7 mouse cellular contexts compared by ENCODE assay signal in the genomic region with DNA sequence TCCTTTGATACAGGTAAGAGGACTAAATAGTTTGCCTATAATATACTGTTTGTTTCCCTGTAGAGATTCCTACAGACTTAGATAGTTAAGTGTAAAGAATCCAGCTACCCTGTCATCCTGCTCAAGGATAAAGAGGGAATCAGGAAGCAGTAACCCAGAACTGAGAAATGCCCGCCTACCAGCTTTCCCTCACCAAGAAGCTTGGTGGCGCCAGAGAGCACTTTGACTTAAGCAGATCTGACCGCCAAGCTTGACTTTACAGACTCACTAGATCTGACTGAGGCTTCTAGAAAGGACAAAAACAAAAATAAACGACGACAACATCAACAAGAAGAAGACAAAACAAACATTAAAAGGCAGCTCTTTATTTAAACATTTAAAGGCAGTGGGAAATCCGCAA. TPM values are rescaled to one million over a fixed set of nuclear protein-coding genes. Genes with fewer than 3 reads are reported as not detected.
DNase-seq lines count a peak whose midpoint lies in the region; ATAC-seq and TF ChIP-seq lines count a peak whose summit lies in the region.

No protein-coding gene starts in this region.

- DNase-seq in adipocyte (ENCODE audit: low spot score), result peak; percentile 85
- DNase-seq in c-Kit-positive CD71-positive TER-119-positive erythroid progenitor cells, embryonic 14.5 days (ENCODE audit: low spot score), result peak; percentile 4
- DNase-seq in frontal cortex, postnatal 10 days (ENCODE audit: low spot score in 2 of 2), result peak; percentile 28 to 52
- peak; percentile 38 to 39 for DNase-seq in layer of hippocampus, postnatal 36 days

- TF ChIP-seq CTCF in testis, adult 2 months (IDR thresholded peaks at IDR 0.05; ENCODE audit: control insufficient read depth, insufficient read depth, insufficient replicate concordance, low read depth, low read length), result peak; percentile 30; the same call in 1 of the 2 replicates

- no peak overlapping the region for H3K4me3 ChIP-seq in hindbrain, embryonic 16.5 days (ENCODE audit: low read length)
- H3K4me3 ChIP-seq in testis, adult 2 months (ENCODE audit: control insufficient read depth, low read depth, low read length), result no peak overlapping the region

- no peaks in the 10 kb centered on the region for H3K27me3 ChIP-seq in hindbrain, embryonic 16.5 days (replicated peaks; ENCODE audit: control insufficient read depth, insufficient read depth, low read length)
- no peaks in the 10 kb centered on the region for H3K27me3 ChIP-seq in testis, adult 2 months (ENCODE audit: control insufficient read depth, insufficient read depth, low read length)

- 7% methylated on average over 6 of the region's 6 CpGs for whole genome bisulfite sequencing in hindbrain, embryonic 16.5 days

- no peak for TF ChIP-seq POLR2A in testis, adult 2 months (IDR thresholded peaks at IDR 0.05; ENCODE audit: control insufficient read depth, low read depth, low read length)

- peak; percentile 62; the same call in 1 of the 2 replicates for ATAC-seq in hindbrain, embryonic 16.5 days
- ATAC-seq in megakaryocyte progenitor cell, adult 5-6 weeks (replicated peaks; ENCODE audit: poor library complexity), result peak; percentile 76

- no peak overlapping the region for H3K4me2 ChIP-seq in hindbrain, embryonic 16.5 days (ENCODE audit: low read length)

- H3K4me1 ChIP-seq in hindbrain, embryonic 16.5 days (ENCODE audit: control insufficient read depth, insufficient read depth, low read depth, low read length), result no peaks in the 10 kb centered on the region
- H3K4me1 ChIP-seq in testis, adult 2 months (ENCODE audit: control insufficient read depth, insufficient read depth, low read length), result peaks cover 10% of the 10 kb centered on the region

- no peaks in the 10 kb centered on the region for H3K36me3 ChIP-seq in hindbrain, embryonic 16.5 days (ENCODE audit: control insufficient read depth, insufficient read depth, low read length)
- H3K36me3 ChIP-seq in testis, adult 2 months (ENCODE audit: control insufficient read depth, insufficient read depth, low read length), result no peaks in the 10 kb centered on the region

- H3K9me3 ChIP-seq in hindbrain, embryonic 16.5 days (ENCODE audit: control insufficient read depth, low read length), result no peaks in the 10 kb centered on the region

- no peak overlapping the region for H3K27ac ChIP-seq in hindbrain, embryonic 16.5 days (ENCODE audit: low read depth, low read length)
- no peak overlapping the region for H3K27ac ChIP-seq in testis, adult 2 months (ENCODE audit: control insufficient read depth, insufficient read depth, low read depth, low read length)

- no peak overlapping the region for H3K9ac ChIP-seq in hindbrain, embryonic 16.5 days (ENCODE audit: low read depth, low read length)

RNA-seq across cellular contexts. Expression of a gene that starts 56.5 kb away (rescaled TPM):
- polyA plus RNA-seq in hindbrain, embryonic 16.5 days (2015; fragmentation: Nextera tagmentation; extraction: Ambion mirVana), result 2.9 and 3.6 TPM in 2 replicates
- 1 to 10 TPM; 5.4 to 7.9 TPM for total RNA-seq in layer of hippocampus, postnatal 36 days (2021)
- total RNA-seq in megakaryocyte progenitor cell, adult 5-6 weeks (2015), result not detected in 2 replicates
- not detected in 2 replicates for total RNA-seq in megakaryocyte progenitor cell, adult 5-6 weeks (2017)
- 1.4 and 2.4 TPM in 2 replicates for polyA plus RNA-seq in testis, adult 2 months (2012; rRNA removed)

Comparison
In these comparisons a context has a peak if more than half of its experiments do, and no peak if none do; other contexts are left out.
1. DNase-seq: peak in every context shown above with its lines; median percentile 85 in adipocyte; 40 in frontal cortex, postnatal 10 days; 38 in layer of hippocampus, postnatal 36 days; 4 in c-Kit-positive CD71-positive TER-119-positive erythroid progenitor cells, embryonic 14.5 days.
2. RNA of a gene that starts 56.5 kb away (total RNA-seq): 5.4 to 7.9 TPM in layer of hippocampus, postnatal 36 days; not detected in megakaryocyte progenitor cell, adult 5-6 weeks; every median in the first group is over 4 times any median in the second.